Mouse (Mus musculus): Measurements from ENCODE around the gene Tesc. TPM values are rescaled to one million over a fixed set of nuclear protein-coding genes. Genes with fewer than 3 reads are reported as not detected.
A peak's percentile ranks its signal among the peaks of the same experiment; 100 is the strongest.

Gene Tesc
- 1.4 and 2.2 TPM in 2 replicates for polyA plus RNA-seq (2012; rRNA removed)
- polyA plus RNA-seq (2014; fragmentation: Nextera tagmentation; extraction: Ambion mirVana), result 5.2 and 8.6 TPM in 2 replicates

- peak within 1 kb of the TSS; percentile 62 for H3K4me3 ChIP-seq (replicated peaks; ENCODE audit: low read length)
- ATAC-seq (ENCODE audit: low FRiP score, low read depth) (no peak), DNase-seq (ENCODE audit: low spot score) (no peak)
- H3K9me3 ChIP-seq (ENCODE audit: control insufficient read depth, low read length), result no peaks in the 10 kb centered on the region
- H3K36me3 ChIP-seq (ENCODE audit: control insufficient read depth, insufficient read depth, low read length), result no peaks in the 10 kb centered on the region
- H3K27me3 ChIP-seq (ENCODE audit: control insufficient read depth, insufficient read depth, low read length), result peaks cover 53% of the 10 kb centered on the region
- TF ChIP-seq POLR2A (IDR thresholded peaks at IDR 0.05; ENCODE audit: borderline replicate concordance, extremely low read depth, insufficient read depth, insufficient read length), result no peak
- WGBS, result under 1% methylated on average over 27 of the region's 63 CpGs
- peaks cover 19% of the 10 kb centered on the region for H3K4me1 ChIP-seq (ENCODE audit: control insufficient read depth, insufficient read depth, low read length)
- no peak within 1 kb of the TSS for H3K27ac ChIP-seq (replicated peaks; ENCODE audit: low read depth, low read length)
- H3K4me2 ChIP-seq (replicated peaks; ENCODE audit: low read depth, low read length, severe bottlenecking), result peak within 1 kb of the TSS; percentile 100
- peak within 1 kb of the TSS; percentile 53 for H3K9ac ChIP-seq (ENCODE audit: low read depth, low read length, severe bottlenecking)
Measured at GRCm38 (mm10) chr5:118027698-118028190, at the start of gene Tesc. Gene Tesc (plus strand): TSS chr5:118027743.

GRCm38 (mm10) chr5:117978159-117978697 lies 49.3 kb upstream of the Tesc start:
- H3K9me3 ChIP-seq (ENCODE audit: control insufficient read depth, low read length), result no peaks in the 10 kb centered on the region
- H3K4me2 ChIP-seq (replicated peaks; ENCODE audit: low read depth, low read length, severe bottlenecking), result peak overlapping the region; percentile 80
- peaks cover 9% of the 10 kb centered on the region for H3K4me1 ChIP-seq (ENCODE audit: control insufficient read depth, insufficient read depth, low read length)
- peaks cover 35% of the 10 kb centered on the region for H3K36me3 ChIP-seq (ENCODE audit: control insufficient read depth, insufficient read depth, low read length)
- ATAC-seq (ENCODE audit: low FRiP score, low read depth), result no peak
- H3K27me3 ChIP-seq (ENCODE audit: control insufficient read depth, insufficient read depth, low read length), result no peaks in the 10 kb centered on the region
- DNase-seq (ENCODE audit: low spot score), result no peak
- WGBS, result 52% methylated on average over 17 of the region's 17 CpGs
- peak overlapping the region; percentile 13; the same call in 1 of the 2 replicates for H3K27ac ChIP-seq (replicated peaks; ENCODE audit: low read depth, low read length)
- peak overlapping the region; percentile 92 for H3K9ac ChIP-seq (ENCODE audit: low read depth, low read length, severe bottlenecking)
- H3K4me3 ChIP-seq (replicated peaks; ENCODE audit: low read length), result peak overlapping the region; percentile 99
- no peak for TF ChIP-seq POLR2A (IDR thresholded peaks at IDR 0.05; ENCODE audit: borderline replicate concordance, extremely low read depth, insufficient read depth, insufficient read length)

GRCm38 (mm10) chr5:117979082-117979481 lies 48.5 kb upstream of the Tesc start:
- H3K9ac ChIP-seq (ENCODE audit: low read depth, low read length, severe bottlenecking), result no peak overlapping the region
- peaks cover 43% of the 10 kb centered on the region for H3K36me3 ChIP-seq (ENCODE audit: control insufficient read depth, insufficient read depth, low read length)
- H3K4me1 ChIP-seq (ENCODE audit: control insufficient read depth, insufficient read depth, low read length), result peaks cover 9% of the 10 kb centered on the region
- no peak for TF ChIP-seq POLR2A (IDR thresholded peaks at IDR 0.05; ENCODE audit: borderline replicate concordance, extremely low read depth, insufficient read depth, insufficient read length)
- H3K4me3 ChIP-seq (replicated peaks; ENCODE audit: low read length), result no peak overlapping the region
- 71% methylated on average over 5 of the region's 5 CpGs for WGBS
- H3K27ac ChIP-seq (replicated peaks; ENCODE audit: low read depth, low read length), result no peak overlapping the region
- no peak for DNase-seq (ENCODE audit: low spot score)
- no peak overlapping the region for H3K4me2 ChIP-seq (replicated peaks; ENCODE audit: low read depth, low read length, severe bottlenecking)
- no peaks in the 10 kb centered on the region for H3K9me3 ChIP-seq (ENCODE audit: control insufficient read depth, low read length)
- ATAC-seq (ENCODE audit: low FRiP score, low read depth), result no peak
- no peaks in the 10 kb centered on the region for H3K27me3 ChIP-seq (ENCODE audit: control insufficient read depth, insufficient read depth, low read length)

DNA sequence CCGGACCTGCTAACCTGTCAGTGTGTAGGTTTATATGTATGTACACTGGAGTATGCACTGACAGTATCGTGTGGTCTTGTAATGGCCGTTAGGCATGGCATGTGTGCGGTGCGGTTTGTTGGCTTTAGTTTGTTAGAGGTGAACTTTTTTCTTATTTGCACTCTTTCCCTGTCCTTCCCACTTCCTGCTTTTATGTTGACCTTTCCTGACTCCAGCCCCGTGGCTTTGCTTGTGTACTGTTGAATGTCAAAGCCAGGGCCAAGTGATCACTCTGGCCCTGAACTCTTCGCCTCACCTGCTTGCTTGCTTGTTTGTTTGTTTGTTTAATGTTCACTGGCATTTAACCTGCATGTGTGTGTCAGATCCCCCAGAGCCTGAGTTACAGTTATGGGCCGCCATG lies 46.6 kb upstream of the Tesc start:
- ATAC-seq (ENCODE audit: low FRiP score, low read depth), result no peak
- 90% methylated on average over 8 of the region's 8 CpGs for WGBS
- no peak for DNase-seq (ENCODE audit: low spot score)
- Histone ChIP-seq H3K9me3 (ENCODE audit: control insufficient read depth, low read length) (no peaks in the 10 kb centered on the region), H3K36me3 (ENCODE audit: control insufficient read depth, insufficient read depth, low read length) (peaks cover 49% of the 10 kb centered on the region), H3K27me3 (ENCODE audit: control insufficient read depth, insufficient read depth, low read length) (no peaks in the 10 kb centered on the region), H3K4me2 (replicated peaks; ENCODE audit: low read depth, low read length, severe bottlenecking) (no peak overlapping the region), H3K4me3 (replicated peaks; ENCODE audit: low read length) (no peak overlapping the region), H3K9ac (ENCODE audit: low read depth, low read length, severe bottlenecking) (no peak overlapping the region), H3K27ac (replicated peaks; ENCODE audit: low read depth, low read length) (no peak overlapping the region), H3K4me1 (ENCODE audit: control insufficient read depth, insufficient read depth, low read length) (peaks cover 9% of the 10 kb centered on the region)
- TF ChIP-seq POLR2A (IDR thresholded peaks at IDR 0.05; ENCODE audit: borderline replicate concordance, extremely low read depth, insufficient read depth, insufficient read length), result no peak

DNA sequence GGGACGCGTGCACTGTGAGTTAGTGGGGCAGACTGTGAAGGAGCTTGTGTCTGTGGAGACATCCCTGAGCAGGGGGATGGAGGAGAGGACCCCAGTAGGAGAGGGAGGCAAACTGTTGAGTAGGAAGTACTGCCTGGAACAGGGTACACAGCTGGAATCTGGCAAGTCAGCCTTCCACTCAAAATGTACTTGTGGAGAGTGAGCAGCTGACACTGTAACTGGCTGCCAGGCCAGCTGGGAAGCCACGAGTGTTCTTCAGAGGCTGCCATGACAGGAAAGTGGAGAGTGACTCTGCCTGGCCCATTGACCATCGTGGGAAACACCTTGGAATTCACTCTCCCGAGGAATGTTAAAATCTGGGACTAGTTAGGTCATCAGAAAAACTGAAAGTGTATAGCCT lies 45.6 kb upstream of the Tesc start:
- H3K36me3 ChIP-seq (ENCODE audit: control insufficient read depth, insufficient read depth, low read length), result peaks cover 59% of the 10 kb centered on the region
- ATAC-seq (ENCODE audit: low FRiP score, low read depth) (no peak), DNase-seq (ENCODE audit: low spot score) (no peak)
- H3K27ac ChIP-seq (replicated peaks; ENCODE audit: low read depth, low read length), result no peak overlapping the region
- no peak overlapping the region for H3K9ac ChIP-seq (ENCODE audit: low read depth, low read length, severe bottlenecking)
- 75% methylated on average over 5 of the region's 5 CpGs for WGBS
- no peak for TF ChIP-seq POLR2A (IDR thresholded peaks at IDR 0.05; ENCODE audit: borderline replicate concordance, extremely low read depth, insufficient read depth, insufficient read length)
- H3K4me1 ChIP-seq (ENCODE audit: control insufficient read depth, insufficient read depth, low read length), result peaks cover 9% of the 10 kb centered on the region
- no peak overlapping the region for H3K4me2 ChIP-seq (replicated peaks; ENCODE audit: low read depth, low read length, severe bottlenecking)
- H3K4me3 ChIP-seq (replicated peaks; ENCODE audit: low read length), result no peak overlapping the region
- no peaks in the 10 kb centered on the region for H3K27me3 ChIP-seq (ENCODE audit: control insufficient read depth, insufficient read depth, low read length)
- H3K9me3 ChIP-seq (ENCODE audit: control insufficient read depth, low read length), result no peaks in the 10 kb centered on the region

Measured in limb, embryonic 14.5 days (tissue).